Mouse (Mus musculus) liver, embryonic 13.5 days (tissue): ENCODE data around the gene Slc12a8. TPM values are rescaled to one million over a fixed set of nuclear protein-coding genes. Genes with fewer than 3 reads are reported as not detected.

Experiments used
- ATAC-seq: fragments of 200-750 bp; cut with Nextera tagmentation; 2 replicates; pipeline ENCODE4 v1.8.0; 2017; ENCODE audit warnings: low read depth, mild to moderate bottlenecking, moderate number of reproducible peaks, moderate library complexity
- DNase-seq: peaks from one replicate; pipeline ENCODE4 v3.0.0; 2022
- H3K27ac ChIP-seq: fragments of 300-500 bp; sonication (generic); 2 replicates; pipeline ENCODE4 v1.5.1; 2015; ENCODE audit warnings: moderate library complexity, mild to moderate bottlenecking, inconsistent platforms
- H3K27me3 ChIP-seq: fragments of 300-500 bp; sonication (generic); 2 replicates; pipeline ENCODE4 v1.6.1; 2015; ENCODE audit warnings: mild to moderate bottlenecking, inconsistent platforms
- H3K36me3 ChIP-seq: fragments of 300-500 bp; sonication (generic); 2 replicates; pipeline ENCODE4 v1.6.1; 2015; ENCODE audit warnings: mild to moderate bottlenecking, inconsistent platforms
- H3K4me1 ChIP-seq: fragments of 300-500 bp; sonication (generic); replicated peaks from 2 replicates; pipeline ENCODE4 v1.6.1; 2015; ENCODE audit warnings: inconsistent platforms
- H3K4me2 ChIP-seq: fragments of 300-500 bp; sonication (generic); 2 replicates; pipeline ENCODE4 v1.6.1; 2015; ENCODE audit warnings: inconsistent platforms, mild to moderate bottlenecking, moderate library complexity
- H3K4me3 ChIP-seq: fragments of 300-500 bp; sonication (generic); replicated peaks from 2 replicates; pipeline ENCODE4 v1.5.1; 2015; ENCODE audit warnings: mild to moderate bottlenecking, inconsistent platforms
- H3K9ac ChIP-seq: fragments of 300-500 bp; sonication (generic); 2 replicates; pipeline ENCODE4 v1.6.1; 2015; ENCODE audit warnings: mild to moderate bottlenecking, inconsistent platforms
- H3K9me3 ChIP-seq: fragments of 300-500 bp; sonication (generic); replicated peaks from 2 replicates; pipeline ENCODE4 v1.6.1; 2016; ENCODE audit warnings: inconsistent platforms
- WGBS: fragments of 180-500 bp; shearing (Covaris S2); methylation state at CpG from one replicate; pipeline ENCODE4 v1.1.7; 2015; ENCODE audit not compliant: insufficient replicate concordance; 5-methylcytosine and 5-hydroxymethylcytosine counted together
- polyA plus RNA-seq: library from polyadenylated mRNA; unstranded; fragments of >200 nt; fragmentation: Nextera tagmentation; extraction: Ambion mirVana; gene quantifications from 2 replicates; pipeline ENCODE4 v1.2.1, GENCODE M21; 2015

Slc12a8 gene
- polyA plus RNA-seq, 1 experiment from 2014 or later, result 0.06 TPM

DNA sequence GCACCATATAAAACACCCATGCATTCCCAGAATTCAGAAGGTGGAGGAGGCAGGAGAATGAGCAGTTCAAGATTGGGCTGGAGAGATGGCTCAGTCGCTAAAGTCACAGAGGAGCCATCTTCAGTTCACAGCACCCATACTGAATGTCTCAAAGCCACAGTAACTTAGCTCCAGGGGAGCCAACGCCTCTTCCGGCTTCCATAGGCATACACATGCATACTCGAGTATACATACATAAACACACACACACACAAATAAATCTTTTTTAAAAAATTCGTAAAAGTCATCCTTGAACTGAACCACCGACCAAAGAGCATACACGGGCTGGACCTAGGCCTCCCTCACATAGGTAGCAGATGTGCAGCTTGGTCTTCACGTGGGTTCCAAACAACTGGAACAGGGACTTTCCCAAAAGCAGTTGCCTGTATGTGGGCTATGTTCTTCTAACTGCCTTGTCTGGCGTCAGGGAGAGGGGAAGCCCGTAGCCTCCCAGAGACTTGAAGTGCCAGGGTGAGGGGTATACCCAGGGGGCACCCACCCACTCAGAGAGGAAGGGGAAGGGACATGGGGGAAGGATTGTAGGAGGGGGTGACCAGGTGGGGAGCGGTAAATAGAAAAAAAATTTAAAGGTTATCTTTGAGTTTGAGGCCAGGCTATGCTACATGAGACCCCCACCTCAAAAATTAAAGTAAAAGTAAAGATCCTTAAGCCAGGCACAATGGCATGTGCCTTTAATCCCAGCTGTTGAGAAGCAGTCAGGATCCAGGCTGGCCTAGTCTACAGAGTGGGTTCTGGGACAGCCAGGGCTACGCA lies 191.7 kb downstream of the Slc12a8 start:
- WGBS, result 79% methylated on average over 12 of the region's 12 CpGs

More for the DNA sequence above, 191.7 kb downstream of the Slc12a8 start:
- H3K9ac ChIP-seq, result no peak overlapping the region
- no peak overlapping the region for H3K4me3 ChIP-seq
- no peak overlapping the region for H3K27ac ChIP-seq
- no peaks in the 10 kb centered on the region for H3K9me3 ChIP-seq
- no peak for DNase-seq
- H3K4me2 ChIP-seq, result no peak overlapping the region
- peaks cover 29% of the 10 kb centered on the region for H3K4me1 ChIP-seq
- peaks cover 12% of the 10 kb centered on the region for H3K36me3 ChIP-seq
- no peak for ATAC-seq
- no peaks in the 10 kb centered on the region for H3K27me3 ChIP-seq

Other genes with a start within 250 kb of the Slc12a8 start
- gene Zfp148, start 136.5 kb upstream of the Slc12a8 start, polyA plus RNA-seq, result 15.1 and 20.0 TPM in 2 replicates
- gene Heg1, start 167.0 kb downstream of the Slc12a8 start, polyA plus RNA-seq, result 4.1 and 5.2 TPM in 2 replicates